Mouse (Mus musculus) left cerebral cortex, adult 6 months (tissue): ENCODE data around the gene Cdh11. TPM values are rescaled to one million over a fixed set of nuclear protein-coding genes. Genes with fewer than 3 reads are reported as not detected.

ENCODE experiments used
- long read RNA-seq, 2 experiments: library from polyadenylated mRNA; unstranded; transcript quantifications; one replicate each; pipeline ENCODE4 v2.0.0; 2019 to 2020
- polyA plus RNA-seq: library from polyadenylated mRNA; unstranded; fragments of <200 nt; fragmentation: Nextera tagmentation; gene quantifications from 2 replicates; pipeline ENCODE4 v1.2.3, GENCODE M21; 2021

The Cdh11 gene
- polyA plus RNA-seq: 9.8 and 13.0 TPM in 2 replicates
- long read RNA-seq, experiment 1, full-length matches to known transcripts: 48 of 144 reads
- long read RNA-seq, experiment 1, partial matches to known transcripts: 24 of 144 reads
- long read RNA-seq, experiment 1, other reads (novel, unspliced or antisense): 72 of 144 reads
- long read RNA-seq, experiment 2, full-length matches to known transcripts: 11 of 39 reads
- long read RNA-seq, experiment 2, partial matches to known transcripts: 12 of 39 reads
- long read RNA-seq, experiment 2, other reads (novel, unspliced or antisense): 16 of 39 reads

GRCm38 (mm10) chr8:102785592-102786416 lies at the start of gene Cdh11:
Gene Cdh11 (minus strand): TSS chr8:102785642.

